Mouse (Mus musculus): ENCODE results near the gene Gm20605.

GRCm38 (mm10) chr5:137671443-137672240, 42.7 kb downstream of the Gm20605 start:
- no peak for TF ChIP-seq CTCF (IDR thresholded peaks at IDR 0.05; ENCODE audit: extremely low read depth, insufficient read depth, low read length)
- TF ChIP-seq POLR2A (IDR thresholded peaks at IDR 0.05; ENCODE audit: extremely low read depth, insufficient read depth, low read length), result no peak
